Mouse (Mus musculus): Measurements from ENCODE around the gene Unc13c.

Unc13c gene

DNA sequence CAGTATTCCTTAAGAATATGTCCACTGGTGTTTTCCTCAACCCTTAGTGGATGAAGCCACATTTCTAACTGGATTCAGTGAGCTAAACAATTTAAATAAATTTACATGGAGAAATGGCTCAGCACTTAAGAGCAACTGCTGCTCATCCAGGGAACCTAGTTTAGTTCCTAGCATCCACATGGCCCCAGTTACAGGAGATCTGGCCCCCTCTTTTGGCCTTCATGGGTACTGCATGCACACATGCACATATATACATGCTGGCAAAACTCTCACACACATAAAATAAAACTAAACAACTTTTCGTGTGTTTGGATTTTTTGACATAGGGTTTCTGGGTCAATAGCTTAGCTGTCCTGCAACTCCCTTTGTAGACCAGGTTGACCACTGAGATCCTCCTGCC, 330.6 kb downstream of the Unc13c start:
- no peak for DNase-seq (ENCODE audit: low spot score)

DNA sequence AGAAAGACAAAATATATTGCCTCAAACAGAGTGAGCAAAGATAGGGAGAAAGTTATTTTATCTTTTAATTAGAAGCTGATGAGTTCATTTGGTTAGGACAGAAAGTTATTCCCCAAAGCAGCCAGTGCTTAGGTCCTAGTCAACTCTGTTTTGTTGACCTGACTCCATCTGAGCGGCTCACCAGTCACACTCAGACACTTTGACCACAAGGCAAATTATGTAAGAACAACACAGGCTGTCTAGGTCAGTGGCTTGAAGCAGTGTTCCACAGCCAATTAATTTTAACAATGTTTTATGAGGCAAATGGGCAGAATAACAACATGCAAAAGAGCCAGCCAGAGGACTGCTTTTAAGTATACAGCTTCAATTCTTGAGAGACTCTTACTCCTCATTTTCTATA, 343.6 kb downstream of the Unc13c start:
- DNase-seq (ENCODE audit: low spot score): no peak

DNA sequence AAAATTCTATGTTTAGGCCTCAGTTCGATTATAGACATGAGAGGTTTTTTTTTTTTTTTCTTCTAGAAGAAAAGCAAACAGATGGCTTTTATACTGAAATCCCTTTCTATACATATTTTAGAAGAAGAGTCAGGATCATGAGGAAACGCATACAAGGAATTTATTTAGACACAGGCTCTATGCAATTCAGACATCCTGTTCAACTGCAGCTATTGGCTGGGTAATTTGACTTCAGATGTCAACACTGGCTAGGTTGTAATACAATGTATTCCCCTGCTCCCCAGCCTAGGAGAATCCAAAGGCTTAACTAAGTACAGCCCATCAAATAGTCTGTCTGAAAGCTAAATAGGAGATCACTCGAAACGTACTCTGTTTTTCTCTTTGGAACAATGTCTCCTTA, 355.9 kb downstream of the Unc13c start:
- DNase-seq (ENCODE audit: low spot score): no peak

DNA sequence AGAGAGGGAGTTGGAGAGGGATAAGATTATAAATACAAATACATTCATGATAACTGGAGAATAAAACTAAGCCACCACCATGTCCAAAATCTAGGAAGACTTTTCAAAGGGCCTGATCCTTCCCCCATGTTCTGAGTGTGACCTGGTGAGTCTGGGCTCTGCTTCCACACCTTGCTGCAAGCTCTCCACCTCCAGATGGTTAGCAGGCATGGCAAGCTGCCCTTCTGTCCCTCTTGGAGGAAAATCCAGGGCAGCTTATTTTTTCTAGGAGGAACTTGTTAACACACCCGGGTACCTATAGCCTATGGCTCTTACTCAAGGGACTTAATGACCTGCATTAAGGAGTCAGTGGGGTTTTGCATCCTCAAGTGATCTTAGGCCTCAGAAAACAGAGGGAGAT, 364.8 kb downstream of the Unc13c start:
- no peak for DNase-seq (ENCODE audit: low spot score)

DNA sequence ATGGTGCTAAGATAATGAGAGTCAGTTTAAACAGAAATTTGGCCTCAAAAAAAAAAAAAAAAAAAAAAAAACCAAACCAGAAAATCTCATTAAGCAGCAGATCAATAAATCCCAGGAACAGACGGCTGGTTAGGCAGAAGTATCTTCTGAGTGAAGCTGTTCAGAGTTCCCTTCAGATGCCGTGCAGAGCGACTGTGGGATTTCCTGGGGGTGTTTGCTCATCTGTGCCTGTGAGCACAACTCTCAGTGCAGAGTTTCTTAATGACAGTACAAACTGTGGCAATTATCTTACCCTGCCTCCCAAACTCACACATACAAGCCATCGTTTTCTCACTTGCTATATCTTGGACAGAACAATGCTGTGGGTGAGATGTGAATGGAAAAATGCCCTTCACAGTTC, 403.2 kb downstream of the Unc13c start:
- DNase-seq (ENCODE audit: low spot score): no peak

DNA sequence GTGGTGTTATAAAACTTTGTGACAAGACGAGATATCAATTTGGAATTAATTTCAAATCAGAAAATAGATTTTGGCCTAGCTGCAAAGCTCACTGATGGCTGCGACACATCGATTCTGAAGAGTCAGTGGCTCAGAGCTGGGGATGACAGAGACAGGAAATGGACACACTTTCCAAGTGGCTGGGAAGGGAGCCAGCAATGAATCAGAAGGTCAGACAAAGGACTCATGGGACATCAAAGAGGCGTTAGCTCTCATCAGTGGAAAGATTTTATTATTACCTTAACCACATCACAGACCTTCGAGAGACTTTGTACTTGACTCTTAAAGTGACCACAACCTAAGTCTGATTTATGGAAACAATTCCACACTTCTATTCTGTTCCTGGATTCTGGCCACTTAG, 408.7 kb downstream of the Unc13c start:
- peak; percentile 0 for DNase-seq (ENCODE audit: low spot score)

DNA sequence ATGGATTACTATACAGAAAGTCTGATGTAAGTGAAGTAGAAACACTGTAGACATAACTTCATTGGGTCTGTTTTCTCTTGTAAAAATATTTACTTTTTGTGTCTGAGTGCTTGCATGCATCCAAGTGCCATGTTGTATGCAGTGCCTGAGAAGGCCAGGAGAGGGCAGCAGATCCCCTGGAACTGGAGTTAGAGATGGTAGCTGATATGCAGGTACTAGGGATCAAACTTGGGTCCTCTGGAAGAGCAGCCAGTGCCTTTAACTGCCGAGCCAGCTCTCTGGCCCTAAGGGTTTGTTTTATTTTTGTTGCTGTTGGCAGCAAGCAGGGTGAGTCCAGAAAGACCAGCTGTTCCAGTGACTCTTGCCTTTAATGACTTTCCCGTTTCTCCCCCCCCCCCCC, 411.0 kb downstream of the Unc13c start:
- peak; percentile 34 for DNase-seq (ENCODE audit: low spot score)

DNA sequence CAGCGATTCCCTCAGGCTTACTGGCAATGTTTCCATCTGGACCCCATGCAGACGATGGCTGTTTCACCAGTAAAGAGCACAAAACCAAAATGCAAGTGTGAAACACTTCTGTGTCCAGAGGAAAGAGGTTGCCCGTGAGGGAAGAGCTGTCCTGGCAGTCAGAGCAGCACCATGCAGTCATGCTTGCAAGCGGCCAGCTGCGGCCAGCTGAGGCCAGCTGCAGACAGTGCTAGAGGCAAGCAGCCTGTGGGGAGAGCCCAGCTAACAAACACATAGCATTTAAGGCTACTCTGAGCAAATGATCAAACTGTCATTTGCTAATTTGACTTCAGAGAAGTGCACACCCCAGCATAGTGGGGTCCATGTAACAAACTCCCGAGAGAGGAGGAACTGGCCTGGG, 413.4 kb downstream of the Unc13c start:
- peak; percentile 2 for DNase-seq (ENCODE audit: low spot score)

DNA sequence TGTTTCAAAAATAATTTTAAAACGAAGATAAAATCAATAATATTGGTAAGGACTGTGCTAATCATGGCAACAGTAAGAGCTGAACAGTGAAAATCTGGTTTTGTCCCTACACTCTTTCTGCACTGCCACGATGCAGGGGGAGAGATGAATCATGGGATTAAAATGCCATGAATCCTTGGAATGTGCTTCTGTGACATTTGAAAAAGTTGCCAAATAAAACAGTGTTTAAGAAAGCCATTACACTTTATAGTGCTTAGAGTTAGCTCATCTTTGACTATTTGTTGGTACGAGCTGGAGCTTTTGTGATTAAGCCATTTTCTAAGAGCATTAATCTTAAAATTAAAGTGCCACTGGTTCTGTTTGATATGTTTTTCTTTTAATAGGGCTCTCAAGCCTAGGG, 496.2 kb downstream of the Unc13c start:
- no peak for DNase-seq (ENCODE audit: low spot score)

DNA sequence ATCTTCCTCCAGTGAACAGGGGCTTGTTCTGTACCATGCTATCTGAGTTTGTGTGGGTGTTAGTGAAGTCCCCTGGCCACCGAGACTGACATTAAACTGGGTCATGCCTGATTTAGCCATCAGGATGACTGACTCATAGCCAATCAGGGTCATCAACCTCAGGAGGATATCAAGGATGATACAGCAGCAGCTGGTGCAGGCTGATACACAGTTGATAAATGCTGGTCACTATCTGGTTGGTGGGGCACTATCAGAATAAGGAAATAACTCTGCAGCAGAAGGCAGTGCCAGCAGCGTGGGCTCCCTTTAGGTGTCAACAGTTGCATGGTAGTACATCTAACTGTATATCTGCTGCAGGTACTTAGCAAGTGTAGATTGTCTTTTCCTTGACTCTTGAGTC, 506.7 kb downstream of the Unc13c start:
- DNase-seq (ENCODE audit: low spot score): no peak

DNA sequence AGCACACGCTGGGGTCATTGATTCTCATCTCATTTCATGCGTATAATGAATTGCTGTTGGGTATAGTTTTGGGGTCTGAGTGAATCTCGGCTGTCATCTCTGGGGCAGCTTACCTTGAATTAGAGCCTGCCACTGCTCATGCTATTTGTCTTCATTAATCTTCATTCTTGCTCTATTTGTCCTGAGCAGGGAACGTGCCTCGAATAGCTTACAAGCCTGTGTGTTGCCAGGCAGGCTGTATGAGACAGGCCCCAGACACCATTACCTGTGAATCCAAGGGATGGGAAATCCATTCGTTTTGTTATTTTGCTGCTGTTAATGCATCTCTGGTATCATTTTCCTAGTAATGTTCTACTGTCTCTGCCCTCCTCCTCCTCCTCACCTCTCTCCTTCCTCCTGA, 518.8 kb downstream of the Unc13c start:
- DNase-seq (ENCODE audit: low spot score): no peak

DNA sequence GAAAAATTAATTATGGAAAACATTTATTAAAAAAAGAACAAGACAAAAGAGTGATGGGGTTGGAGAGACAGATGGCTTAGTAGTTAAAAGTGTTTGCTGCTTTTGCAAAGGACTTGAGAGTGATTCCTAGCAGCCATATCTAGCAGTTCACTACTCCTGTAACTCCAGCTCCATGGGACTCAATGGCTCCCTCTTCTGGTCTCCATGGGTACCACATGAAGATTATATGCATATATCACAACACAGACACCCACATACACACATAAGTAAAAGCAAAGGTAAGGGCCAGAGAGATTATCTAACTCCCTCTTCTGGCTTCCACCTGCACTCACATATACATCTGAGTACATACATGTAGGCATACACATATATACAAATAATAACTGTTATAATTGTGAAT, 519.5 kb downstream of the Unc13c start:
- DNase-seq (ENCODE audit: low spot score): no peak

DNA sequence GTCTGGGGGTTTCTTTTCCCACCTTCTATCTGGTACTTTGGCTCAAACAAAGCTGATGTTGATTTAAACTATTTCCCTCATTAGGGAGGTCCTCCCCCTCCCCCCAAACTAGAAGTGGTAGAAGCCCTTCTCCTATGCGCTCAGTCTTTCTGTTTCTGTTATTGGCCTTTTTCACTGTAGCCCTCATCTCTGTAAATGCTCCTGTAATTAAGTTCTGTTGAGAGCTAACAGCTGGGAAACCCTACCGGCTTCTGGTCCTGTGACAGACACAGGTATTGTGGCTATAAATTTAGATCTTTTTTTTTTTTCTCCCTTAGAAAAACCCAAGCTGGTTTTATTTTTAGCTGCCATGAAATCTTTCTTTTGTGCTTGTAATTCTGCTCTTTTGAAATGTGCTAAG, 536.8 kb downstream of the Unc13c start:
- DNase-seq (ENCODE audit: low spot score): no peak
